Mouse (Mus musculus) T-helper 2 cell (primary cell): ENCODE data around the gene Cd81.

Source experiments
- in situ Hi-C: fragments of 300-600 bp; cut with MboI, MseI; formaldehyde crosslinking; loops from one replicate; pipeline ENCODE4 v1.15.1; 2025; ENCODE audit warnings: high pct_unique_total_duplicates

Cd81 gene

DNA sequence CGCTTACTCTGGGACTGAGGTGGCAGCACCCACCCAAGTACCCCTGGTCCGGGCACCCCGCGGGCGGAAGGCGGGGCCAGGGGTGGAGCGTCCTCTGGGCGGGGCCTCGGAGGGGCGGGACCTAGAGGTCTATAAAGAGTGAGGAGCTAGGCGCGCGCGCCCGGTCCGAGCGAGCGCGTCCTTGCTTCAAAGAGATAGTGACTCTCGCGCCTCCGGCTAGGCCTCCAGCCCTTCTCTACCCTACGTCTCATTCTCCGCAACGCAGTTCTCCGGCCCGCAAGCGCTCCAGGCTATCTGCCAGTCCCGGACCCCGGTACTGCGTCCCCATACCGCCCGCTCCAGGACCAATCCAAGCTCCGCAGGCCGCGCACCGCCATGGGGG is at the start of gene Cd81:
Gene Cd81 (plus strand): TSS at position 114 of the 382 bp plus-strand sequence.
- in situ Hi-C loops: loop anchor here (5.0 kb wide), 1 partner anchor 45 kb away; the partner anchor contains the start of gene Tspan32

DNA sequence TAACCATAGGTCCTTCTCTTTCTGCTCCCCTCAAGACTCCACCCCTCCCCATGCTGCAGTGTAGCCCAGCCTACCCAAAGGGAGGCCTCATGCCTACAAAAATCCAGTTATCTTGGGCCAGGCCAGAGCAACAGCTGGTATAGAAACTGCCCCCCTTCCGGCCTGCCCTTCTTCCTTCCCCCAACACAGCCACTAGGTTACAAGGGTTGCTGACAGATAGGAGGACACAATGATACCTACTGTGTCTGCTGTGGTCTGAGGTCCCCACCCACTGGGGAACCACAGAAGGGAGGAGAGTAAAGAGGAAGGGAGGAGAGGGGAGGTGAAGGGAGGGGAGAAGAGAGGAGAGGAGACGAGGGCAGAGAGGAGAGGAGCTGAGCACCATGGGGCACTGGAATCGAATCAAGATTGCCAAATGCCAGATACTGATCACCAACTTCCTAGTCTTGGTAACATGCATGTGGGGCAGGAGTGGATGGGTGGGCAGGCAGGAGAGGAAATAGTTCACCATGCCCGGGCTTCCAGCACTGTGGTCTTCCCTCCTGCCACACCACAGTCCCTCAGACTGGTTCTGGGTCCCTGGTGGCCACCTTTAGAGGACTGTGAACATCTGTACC is 47.7 kb upstream of the Cd81 start, which contains the start of gene Tspan32:
Gene Tspan32 (plus strand): TSS at position 320 of the 617 bp plus-strand sequence.
- in situ Hi-C loops: loop anchor here (5.0 kb wide), 2 partner anchors 47 to 822 kb away; partner anchors contain the start of gene Cd81

DNA sequence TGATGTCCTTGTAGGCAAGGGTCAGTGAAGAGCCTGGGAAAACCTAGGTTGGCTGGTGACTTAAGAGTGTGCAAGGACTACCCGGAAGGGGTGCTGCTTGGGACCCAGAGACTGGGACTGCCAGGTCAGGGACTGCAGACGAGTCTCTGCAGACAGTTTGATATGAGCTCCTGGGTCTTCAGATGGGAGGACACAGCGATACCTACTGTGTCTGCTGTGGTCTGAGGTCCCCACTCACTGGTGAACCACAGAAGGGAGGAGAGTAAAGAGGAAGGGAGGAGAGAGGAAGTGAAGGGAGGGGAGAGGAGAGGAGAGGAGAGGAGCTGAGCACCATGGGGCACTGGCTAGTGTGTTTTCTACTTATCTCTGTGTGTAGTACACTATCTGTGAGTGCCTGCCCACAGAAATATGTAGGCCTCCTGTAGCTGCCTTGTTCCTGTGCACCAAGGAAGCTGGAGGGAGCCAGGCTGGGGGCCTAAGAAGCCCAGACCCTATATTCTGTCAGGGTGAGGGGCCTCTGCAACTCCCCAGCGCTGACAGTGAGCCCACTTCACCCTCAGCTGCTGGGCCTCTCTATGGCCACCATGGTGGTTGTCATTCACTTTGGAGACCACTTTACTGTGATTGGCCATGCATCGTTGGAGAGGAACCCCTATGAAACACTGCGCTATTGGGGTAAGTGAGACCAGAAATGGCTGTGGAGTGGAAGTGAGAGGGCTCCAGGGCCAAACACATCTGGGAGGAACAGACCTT is 47.0 kb upstream of the Cd81 start:
- in situ Hi-C loops: loop anchor here (5.0 kb wide), 2 partner anchors 47 to 822 kb away; partner anchors contain the start of gene Cd81

DNA sequence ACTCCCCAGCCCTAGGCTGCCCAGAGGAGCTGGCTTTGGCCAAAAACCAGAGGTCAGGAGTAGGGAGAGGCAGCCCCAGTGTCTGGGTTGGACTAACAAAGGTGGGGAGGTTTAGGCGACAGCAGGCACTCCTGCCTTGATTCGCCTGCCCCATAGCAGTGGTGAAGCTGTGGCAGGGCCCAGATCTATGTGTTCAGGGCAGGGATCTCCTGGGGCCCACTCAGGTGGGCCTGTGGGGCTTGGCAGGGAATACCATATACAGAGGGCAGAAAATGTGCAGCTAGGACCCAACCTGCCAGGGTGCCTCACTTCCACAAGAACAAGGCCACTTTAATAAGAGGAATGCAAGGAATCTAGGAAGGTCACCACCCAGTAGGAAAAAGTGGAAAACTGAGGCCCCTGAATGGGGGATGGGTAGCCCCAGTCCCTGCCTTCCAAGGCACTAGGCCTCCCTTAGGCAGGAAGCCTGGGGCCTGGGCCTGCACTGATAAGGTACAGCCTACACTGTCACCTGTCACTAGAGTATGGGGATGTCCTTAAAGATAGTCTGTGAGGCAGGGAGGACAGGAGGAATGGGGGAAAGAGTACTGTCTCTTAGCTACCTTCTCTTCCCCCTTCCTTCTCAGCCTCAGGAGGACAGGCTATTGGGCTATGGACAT is 46.3 kb upstream of the Cd81 start:
- in situ Hi-C loops: loop anchor here (5.0 kb wide), 2 partner anchors 46 to 821 kb away; partner anchors contain the start of gene Cd81

DNA sequence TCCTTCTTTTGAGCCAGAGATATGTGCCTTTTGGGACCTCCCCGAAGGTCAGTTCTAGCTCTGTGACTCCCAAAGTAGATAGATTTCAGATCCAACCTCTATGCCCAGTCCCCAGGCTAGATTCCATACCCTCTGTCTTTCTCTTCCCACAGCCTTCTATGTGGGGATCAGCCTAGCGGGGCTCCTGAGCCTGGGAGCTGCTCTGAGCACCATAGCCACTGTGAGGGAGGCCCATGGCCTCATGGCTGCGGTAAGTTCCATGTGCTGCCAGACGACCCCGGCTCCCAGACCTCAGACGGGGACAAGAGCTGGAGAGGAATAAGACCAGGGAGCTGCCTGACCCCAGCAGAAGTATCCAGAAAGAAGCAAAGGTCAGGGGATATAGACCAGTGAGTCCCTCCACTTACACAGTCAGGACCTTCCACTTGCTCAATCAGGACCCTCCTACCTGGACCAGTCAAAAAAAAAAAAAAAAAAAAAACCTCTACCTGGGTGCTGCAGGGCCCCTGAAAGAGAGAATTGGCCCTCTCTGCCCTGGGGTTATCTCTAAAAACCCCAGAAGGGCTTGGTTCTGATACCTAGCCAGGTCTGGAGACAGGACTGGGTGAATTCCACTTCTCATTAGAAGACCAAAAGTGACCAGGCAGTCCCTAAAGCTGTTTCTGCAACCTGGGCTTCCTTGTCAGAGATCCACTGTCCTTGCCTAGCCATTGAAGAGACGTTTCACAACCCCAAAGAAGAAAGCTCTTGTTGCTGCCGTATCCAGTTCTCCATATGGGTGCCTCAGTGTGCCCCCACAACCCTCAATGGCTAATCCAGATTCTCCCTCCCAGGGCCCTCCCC is 45.6 kb upstream of the Cd81 start:
- in situ Hi-C loops: loop anchor here (5.0 kb wide), 2 partner anchors 45 to 820 kb away; partner anchors contain the start of gene Cd81

DNA sequence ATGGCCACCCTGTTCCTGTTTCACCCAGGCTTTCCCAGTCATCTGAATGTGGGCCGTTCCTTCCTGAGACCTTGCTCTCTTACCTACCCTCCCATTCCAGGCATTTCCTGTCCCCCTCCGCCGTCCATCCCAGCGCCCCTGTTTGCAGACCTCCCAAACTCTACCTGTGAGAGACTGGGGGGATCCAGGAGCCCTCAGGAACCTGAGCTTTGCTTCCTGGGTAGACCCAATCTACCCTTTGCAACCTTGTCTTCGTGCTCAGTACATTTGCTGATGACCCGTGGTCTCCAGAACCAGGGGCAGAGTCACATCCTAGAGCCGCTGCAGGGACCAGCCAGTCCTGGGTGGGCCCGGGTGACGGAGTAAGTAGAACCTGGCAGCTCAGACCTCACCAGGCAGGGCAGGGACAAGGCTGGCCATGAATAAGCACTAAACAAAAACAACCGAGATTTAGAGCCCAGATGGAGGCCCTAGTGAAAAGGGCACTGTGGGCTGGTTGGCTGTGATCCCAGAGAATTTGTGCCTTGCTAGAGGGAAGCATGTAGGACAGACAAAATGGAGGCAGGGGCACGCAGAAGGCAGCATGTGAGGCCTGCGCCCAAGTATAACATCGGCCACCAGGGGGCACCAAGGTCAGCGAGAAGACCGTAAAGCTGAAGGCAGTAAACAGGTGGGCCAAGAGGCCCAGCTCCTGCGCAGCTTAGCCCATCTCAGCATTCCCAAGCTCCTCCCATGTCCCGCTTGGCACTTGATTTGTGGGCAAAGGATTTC is 44.8 kb upstream of the Cd81 start:
- in situ Hi-C loops: loop anchor here (5.0 kb wide), 2 partner anchors 45 to 820 kb away; partner anchors contain the start of gene Cd81

DNA sequence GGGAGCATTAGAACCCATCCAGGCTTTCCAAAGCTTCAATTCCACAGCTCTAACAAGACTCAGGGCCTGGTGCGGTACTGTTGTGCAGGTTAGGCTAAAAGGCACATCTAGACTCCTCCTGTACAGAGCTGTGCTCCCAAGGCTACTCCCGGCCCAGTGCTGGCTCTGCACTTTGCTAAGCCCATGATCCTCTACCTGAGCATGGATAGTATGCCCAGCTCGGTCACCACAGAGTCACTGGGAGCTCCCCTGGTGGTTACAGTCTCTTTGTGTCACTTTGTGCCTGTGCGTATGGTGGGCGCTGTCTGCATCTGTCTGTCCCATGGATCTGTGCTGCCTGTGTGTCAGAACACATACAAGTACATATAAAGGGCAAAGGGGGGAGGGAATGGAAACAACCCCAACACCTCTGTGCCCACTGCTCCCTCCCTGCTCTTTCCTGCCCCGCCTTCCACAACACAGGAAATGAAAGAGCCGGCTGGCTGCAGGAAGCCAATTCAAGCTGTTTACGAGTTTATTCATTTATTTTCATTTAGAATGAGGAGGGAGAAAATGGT is 44.1 kb upstream of the Cd81 start:
- in situ Hi-C loops: loop anchor here (5.0 kb wide), 2 partner anchors 44 to 819 kb away; partner anchors contain the start of gene Cd81

DNA sequence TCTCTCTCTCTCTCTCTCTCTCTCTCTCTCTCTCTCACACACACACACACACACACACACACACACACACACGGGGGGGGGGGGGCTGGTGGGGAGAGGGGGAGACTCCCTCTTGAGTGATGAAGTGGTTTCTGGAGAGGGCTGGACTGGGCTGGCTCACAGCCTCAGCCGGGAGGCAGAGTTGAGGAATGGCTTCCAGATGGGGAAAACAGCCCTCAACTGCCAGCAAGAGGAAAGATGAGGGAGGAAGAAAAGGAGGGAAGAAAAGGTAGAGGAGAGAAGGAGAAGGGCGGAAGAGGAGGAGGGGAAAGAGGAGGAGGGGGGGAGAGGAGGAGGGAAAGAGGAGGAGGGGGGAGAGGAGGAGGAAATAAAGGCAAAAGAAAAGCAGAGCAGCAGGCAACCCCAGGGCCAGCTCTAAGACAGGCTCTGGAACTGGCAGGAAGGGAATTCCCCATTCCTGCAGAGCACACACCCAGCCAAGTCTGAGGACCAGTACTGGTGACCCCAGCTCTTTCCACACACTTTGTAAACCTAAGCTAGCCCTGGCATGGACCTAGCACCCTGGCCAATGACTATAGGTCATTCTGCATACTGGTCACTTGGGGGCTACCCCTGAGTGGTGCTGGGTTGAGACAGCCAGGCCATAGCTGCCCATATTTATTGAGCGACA is 43.4 kb upstream of the Cd81 start:
- in situ Hi-C loops: loop anchor here (5.0 kb wide), 2 partner anchors 43 to 818 kb away; partner anchors contain the start of gene Cd81

DNA sequence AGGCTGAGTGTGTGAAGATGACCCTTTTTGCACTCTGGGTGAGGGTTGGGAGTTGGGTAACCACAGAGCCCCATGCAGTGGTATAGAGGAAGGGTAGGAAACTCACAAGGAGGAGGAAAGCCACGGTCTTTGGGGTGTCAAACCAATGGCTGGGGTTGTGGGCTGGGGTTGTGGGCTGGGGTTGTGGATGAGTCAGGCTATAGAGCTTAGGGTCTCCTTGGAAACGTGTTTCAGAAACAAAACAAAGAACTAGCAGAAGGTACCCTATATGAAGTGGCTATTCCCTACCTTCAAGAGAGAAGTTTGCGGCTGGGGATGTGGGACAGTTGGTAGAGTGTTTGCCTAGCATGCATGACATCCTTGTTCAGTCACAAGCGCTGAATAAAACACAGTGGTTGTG is 42.5 kb upstream of the Cd81 start:
- in situ Hi-C loops: loop anchor here (5.0 kb wide), 2 partner anchors 42 to 817 kb away; partner anchors contain the start of gene Cd81

DNA sequence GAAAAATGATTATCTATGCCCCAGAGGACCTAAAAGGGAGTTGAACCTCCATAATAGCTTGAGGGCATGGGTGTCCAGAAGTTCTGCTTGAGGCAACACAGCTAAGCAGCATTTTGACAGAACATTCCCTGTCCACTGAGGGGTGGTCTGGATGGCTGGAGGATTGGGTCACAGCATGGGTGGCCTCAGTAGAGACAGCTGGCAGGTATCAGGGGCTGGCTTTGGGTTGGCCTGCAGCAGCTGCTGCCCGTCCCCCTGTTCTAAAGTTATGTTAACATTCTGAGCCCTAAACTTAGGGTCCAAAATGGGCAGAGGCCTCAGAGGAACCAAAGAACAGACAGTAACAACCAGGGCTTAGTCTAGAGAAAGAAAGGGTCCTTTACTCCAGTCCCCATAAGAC is 41.3 kb upstream of the Cd81 start:
- in situ Hi-C loops: no loop called here

DNA sequence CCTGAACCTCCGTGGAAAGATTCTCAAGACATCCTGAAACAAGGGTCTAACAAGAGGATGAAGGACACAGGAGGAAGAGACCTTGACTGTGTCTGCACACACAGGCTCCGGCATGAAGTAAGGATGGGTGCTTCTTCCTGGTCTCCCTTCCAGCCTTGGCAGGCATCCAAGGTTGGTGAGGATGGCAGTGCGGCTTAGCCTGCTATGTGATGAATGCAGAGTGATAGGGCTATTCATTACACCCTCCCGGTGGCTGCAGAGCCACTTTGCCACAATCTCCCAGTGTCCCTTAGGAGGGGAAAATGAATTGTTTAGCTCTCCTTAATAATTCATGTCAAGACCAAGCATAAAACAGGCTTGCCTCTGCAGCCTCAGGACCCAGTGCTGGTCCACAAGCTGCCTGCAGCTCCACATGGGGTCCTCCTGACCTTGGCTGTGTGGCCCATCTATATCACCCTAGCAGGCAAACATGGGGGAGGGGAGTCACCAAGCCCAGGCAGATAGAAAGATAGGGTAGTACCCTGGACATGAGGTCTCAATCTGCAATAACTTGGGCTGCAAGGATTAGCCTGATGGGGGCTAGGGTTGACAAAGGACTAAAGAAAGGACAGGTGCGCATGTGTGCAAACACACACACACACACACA is 40.2 kb upstream of the Cd81 start:
- in situ Hi-C loops: no loop called here

DNA sequence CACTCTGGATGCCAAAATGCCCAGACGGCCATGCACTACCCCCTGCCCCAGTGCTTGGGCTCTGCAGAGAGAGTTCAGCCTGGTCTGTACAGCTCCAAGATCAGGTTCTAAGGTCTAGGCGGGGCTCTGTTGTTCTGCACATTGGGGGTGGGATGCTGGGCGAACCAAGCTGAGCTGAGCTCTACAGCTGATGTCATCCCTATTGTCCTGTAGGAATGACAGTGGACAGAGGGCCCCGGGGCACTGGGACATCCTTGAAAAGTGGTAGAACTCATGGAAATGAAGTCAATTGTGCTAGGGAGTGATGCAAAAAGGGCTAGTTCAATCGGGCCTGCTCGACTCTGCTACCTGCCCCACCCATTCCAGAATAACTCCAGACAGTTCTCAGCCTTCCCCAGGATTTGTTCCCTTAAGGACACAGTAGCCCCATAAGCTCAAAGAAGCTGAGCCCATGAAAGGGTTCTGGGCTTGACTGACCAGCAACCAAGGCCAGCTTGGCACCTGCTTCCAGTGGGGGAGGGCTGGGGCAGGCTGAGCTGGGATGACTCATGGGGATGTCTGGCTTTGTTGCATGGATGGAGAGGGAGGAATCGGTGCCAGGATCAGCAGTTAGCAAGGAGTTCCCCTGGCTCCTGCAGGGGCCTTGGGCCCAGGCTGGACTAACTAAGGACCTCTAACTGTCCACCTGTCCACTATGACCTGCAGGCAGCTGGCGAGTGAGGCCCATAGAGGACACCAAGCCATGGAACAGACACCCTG is 38.9 kb upstream of the Cd81 start:
- in situ Hi-C loops: no loop called here

DNA sequence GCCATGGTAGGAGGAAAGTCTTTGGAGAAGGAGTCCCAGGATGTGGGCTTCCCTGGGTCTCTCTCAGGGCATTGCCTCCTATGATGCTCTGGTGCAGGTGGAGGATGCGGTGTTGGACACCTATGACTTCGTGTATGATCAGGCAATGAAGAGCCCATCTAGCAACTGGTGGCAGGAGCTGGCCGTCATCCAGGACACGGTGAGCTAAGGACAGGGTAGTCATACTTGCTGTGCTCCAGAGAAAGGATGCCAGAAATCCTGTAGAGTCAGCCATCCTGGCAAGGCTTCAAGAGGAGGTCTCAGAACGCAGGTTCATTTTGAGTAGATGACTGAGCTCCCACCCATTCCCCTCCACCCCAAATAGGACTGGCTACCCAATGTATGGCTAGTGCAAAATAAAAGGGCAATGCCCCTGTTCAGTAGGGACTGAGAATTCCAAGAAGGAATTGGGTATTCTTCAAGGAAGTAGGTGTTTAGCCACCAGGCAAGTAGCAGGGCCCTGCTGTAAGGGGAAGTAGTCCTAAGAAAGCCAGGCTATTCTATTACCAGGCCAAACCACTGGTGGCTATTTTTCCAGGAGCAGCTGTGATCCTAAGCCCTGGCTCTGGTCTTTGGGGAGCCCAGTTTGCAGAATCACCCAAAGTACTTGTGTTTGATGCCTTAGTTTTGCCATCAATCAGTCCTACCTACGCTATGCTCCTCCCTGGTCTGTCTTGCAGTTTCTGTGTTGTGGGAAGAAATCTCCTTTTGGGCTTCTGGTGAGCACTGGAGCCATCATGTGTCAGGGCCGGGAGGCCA is 37.5 kb upstream of the Cd81 start:
- in situ Hi-C loops: no loop called here

DNA sequence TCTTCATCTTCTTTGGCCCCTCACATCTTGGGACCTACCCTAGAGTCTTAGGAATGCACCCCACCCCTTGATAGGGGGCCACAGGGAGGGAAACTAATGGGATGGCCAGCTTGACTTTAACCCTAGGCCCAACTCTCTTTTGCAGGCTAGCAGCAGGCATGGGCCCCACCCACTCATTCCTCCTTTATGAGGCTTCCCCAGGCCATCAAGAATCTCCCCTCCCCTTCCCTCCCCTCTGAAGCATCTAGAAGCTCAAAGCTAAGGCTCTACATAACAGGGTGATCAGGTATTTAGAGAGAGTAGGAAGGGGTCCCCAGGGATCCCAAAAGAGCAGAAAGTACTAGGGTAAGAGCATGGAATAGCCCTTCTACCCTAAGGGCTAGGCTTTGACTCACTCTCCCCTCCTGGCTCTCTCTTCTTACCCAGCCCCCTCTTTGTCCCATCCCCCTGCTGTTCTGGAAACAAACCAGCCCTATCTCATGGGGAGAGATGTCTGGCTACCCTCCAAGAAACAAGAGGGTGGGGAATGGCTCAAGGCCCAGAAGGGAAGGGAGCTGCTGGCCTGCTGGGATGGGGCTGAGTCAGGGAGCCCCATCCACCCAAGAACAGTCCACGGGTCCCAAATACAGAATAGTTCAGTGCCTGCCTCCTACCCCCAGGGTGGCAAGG is 36.6 kb upstream of the Cd81 start:
- in situ Hi-C loops: no loop called here

DNA sequence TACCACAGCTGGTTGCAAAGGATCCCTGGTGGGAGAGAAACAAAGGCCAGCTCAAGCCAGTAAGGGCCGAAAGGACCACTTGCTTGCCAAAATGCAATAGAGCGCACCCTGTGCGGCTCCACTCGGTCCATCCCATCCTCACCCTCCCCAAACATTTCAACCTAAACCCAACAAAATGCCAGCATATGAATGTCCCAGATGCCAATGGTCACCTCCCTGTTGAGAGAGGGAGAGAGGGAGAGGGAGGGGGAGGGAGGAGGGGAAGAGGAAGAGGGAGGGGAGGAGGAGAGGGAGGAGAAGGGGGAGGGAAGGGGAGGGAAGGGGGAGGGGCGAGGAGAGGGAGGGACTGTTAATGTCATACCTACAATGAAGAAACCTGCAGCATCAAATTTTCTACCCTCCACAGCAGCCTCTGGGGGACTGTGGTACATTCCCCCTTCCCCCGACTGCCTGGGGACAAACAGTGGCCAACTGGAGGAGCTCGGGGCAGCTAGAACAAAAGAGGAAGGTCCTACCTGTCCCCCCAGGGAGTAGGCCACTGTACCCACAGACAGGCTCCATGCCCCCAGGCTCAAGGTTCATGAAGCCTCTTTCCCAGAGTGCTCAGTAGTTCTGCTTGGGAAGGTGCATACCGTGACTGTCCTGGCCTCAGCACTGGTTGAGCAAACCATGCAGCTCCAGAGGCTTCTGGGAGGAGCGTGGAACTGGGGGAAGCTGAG is 36.0 kb upstream of the Cd81 start:
- in situ Hi-C loops: no loop called here

DNA sequence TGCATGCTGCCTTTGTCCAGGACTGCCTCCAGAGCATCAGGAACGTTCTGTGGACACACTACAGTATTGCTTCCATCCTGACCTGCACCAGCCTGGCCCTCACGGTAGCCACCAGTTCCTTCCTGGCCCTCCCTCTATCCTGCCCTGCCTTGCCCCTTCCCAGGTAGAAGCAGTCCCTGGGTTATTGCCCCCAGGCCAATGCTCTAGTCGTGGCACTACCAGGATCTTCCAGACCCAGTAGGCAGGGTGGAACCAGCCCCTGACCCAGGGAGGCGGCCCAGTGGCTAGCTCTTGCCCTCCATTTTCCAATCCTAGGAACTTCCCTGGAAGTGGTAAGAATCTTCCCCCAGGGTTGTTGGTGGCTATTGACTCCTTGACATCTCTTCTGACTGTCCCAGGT is 35.4 kb upstream of the Cd81 start:
- in situ Hi-C loops: no loop called here
